Mouse (Mus musculus) heart, postnatal 14 days (tissue): ENCODE results near the gene Ireb2. TPM values are rescaled to one million over a fixed set of nuclear protein-coding genes. Genes with fewer than 3 reads are reported as not detected.
"Not testable (repeated sequence)": the region's sequence is repeated elsewhere in the genome, so short reads cannot be mapped to it uniquely, and the experiment has no call there.

Source experiments
- DNase-seq, 2 experiments: peaks; one replicate each; pipeline ENCODE4 v3.0.0; 2021 to 2022
- intact Hi-C: fragments of 180-260 bp; cut with DNase I; formaldehyde crosslinking; loops from one replicate; pipeline ENCODE4 v1.15.1; 2025
- long read RNA-seq, 2 experiments: library from polyadenylated mRNA; stranded (forward); transcript quantifications; one replicate each; pipeline ENCODE4 v2.0.0; 2021
- total RNA-seq, 2 experiments: library from RNA; stranded (reverse); gene quantifications; 2 replicates each; pipeline ENCODE4 v1.2.3; 2021

Gene Ireb2
- total RNA-seq: 10 to 100 TPM; 40.1 to 40.9 TPM
- long read RNA-seq, experiment 1, full-length matches to known transcripts: 3 of 7 reads
- long read RNA-seq, experiment 1, partial matches to known transcripts: 3 of 7 reads
- long read RNA-seq, experiment 1, other reads (novel, unspliced or antisense): 1 of 7 reads
- long read RNA-seq, experiment 2, full-length matches to known transcripts: 1 of 5 reads
- long read RNA-seq, experiment 2, partial matches to known transcripts: 1 of 5 reads
- long read RNA-seq, experiment 2, other reads (novel, unspliced or antisense): 3 of 5 reads

GRCm38 (mm10) chr9:54863363-54864281 lies at the start of gene Ireb2:
TSS of gene Ireb2 (plus strand) at chr9:54863789.
- intact Hi-C loops: loop anchor here (5.0 kb wide), 2 partner anchors 89 to 131 kb away; partner anchors contain the start of genes AY074887, Psma4 and Wdr61
- DNase-seq: peak; percentile 100

GRCm38 (mm10) chr9:54816508-54817201 lies 46.9 kb upstream of the Ireb2 start:
- no peak for DNase-seq
- intact Hi-C loops: no loop called here

- peak; percentile 14 to 57 for DNase-seq
- intact Hi-C loops: loop anchor here (1.0 to 10.0 kb wide), 2 partner anchors 85 to 207 kb away; no protein-coding TSS in a partner anchor
Measured at GRCm38 (mm10) chr9:54821442-54822100, 42.0 kb upstream of the Ireb2 start.

GRCm38 (mm10) chr9:54829760-54830159 lies 33.8 kb upstream of the Ireb2 start:
- DNase-seq: no peak
- intact Hi-C loops: loop anchor here (2.0 to 10.0 kb wide), 3 partner anchors 215 to 478 kb away; no protein-coding TSS in a partner anchor

GRCm38 (mm10) chr9:54830624-54831023 lies 33.0 kb upstream of the Ireb2 start:
- DNase-seq: peak; percentile 29 to 44

GRCm38 (mm10) chr9:54833831-54834230 lies 29.8 kb upstream of the Ireb2 start:
- intact Hi-C loops: loop anchor here (5.0 kb wide), 1 partner anchor 473 kb away; no protein-coding TSS in a partner anchor
- DNase-seq: no peak

More at GRCm38 (mm10) chr9:54830624-54831023, 33.0 kb upstream of the Ireb2 start:
- intact Hi-C loops: loop anchor here (2.0 to 5.0 kb wide), 2 partner anchors 280 to 477 kb away; no protein-coding TSS in a partner anchor

- DNase-seq, intact Hi-C loops: not testable (repeated sequence)
Measured at GRCm38 (mm10) chr9:54835951-54836717, 27.5 kb upstream of the Ireb2 start.

GRCm38 (mm10) chr9:54837835-54838234 lies 25.8 kb upstream of the Ireb2 start:
- no peak for DNase-seq
- intact Hi-C loops: no loop called here

GRCm38 (mm10) chr9:54840145-54840544 lies 23.4 kb upstream of the Ireb2 start:
- intact Hi-C loops: no loop called here
- DNase-seq: no peak

- intact Hi-C loops: no loop called here
- no peak for DNase-seq
Measured at GRCm38 (mm10) chr9:54842311-54842710, 21.3 kb upstream of the Ireb2 start.

- intact Hi-C loops: no loop called here
- DNase-seq: no peak
Measured at GRCm38 (mm10) chr9:54843887-54844286, 19.7 kb upstream of the Ireb2 start.

- intact Hi-C loops: no loop called here
Measured at GRCm38 (mm10) chr9:54844556-54845176, 18.9 kb upstream of the Ireb2 start.

GRCm38 (mm10) chr9:54848203-54848602 lies 15.4 kb upstream of the Ireb2 start:
- DNase-seq: no peak
- intact Hi-C loops: no loop called here

More at GRCm38 (mm10) chr9:54844556-54845176, 18.9 kb upstream of the Ireb2 start:
- DNase-seq: no peak

GRCm38 (mm10) chr9:54853036-54853435 lies 10.6 kb upstream of the Ireb2 start:
- DNase-seq, intact Hi-C loops: not testable (repeated sequence)

- DNase-seq: no peak
- intact Hi-C loops: no loop called here
Measured at GRCm38 (mm10) chr9:54853619-54854018, 10.0 kb upstream of the Ireb2 start.

- intact Hi-C loops: no loop called here
- DNase-seq: no peak
Measured at GRCm38 (mm10) chr9:54855638-54856037, 8.0 kb upstream of the Ireb2 start.

- no peak for DNase-seq
- intact Hi-C loops: no loop called here
Measured at GRCm38 (mm10) chr9:54856121-54856520, 7.5 kb upstream of the Ireb2 start.

- DNase-seq: no peak
- intact Hi-C loops: no loop called here
Measured at GRCm38 (mm10) chr9:54857474-54857873, 6.1 kb upstream of the Ireb2 start.
